Mouse (Mus musculus) c-Kit-negative CD71-positive TER-119-positive erythroid progenitor cells, embryonic 14.5 days (primary cell): Measurements from ENCODE around the gene Exosc5.

Experiments
- DNase-seq: peaks from one replicate; pipeline ENCODE4 v3.0.0-alpha.2; 2013; ENCODE audit warnings: low read depth, low spot score

The Exosc5 gene

GRCm38 (mm10) chr7:25636373-25636772, 22.6 kb upstream of the Exosc5 start:
- DNase-seq = no peak

DNA sequence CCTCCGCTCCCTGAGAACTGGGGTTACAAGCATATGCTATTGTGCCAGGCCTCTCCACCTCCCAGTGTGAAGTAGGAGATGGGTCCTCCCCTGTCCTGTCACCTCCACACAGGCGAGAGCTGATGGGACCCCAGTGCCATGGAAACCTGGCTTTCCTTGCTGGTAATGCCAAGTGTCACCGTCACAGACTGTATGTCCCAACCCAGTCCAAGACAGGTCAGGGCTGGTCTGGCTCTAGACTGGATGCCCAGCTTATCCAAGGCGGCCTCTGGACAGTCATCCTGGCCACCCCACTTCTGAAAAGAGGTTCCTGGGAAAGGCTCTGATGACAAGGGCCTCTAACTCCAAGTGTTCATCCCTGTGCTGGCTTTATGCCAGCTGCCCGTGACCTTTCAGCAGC, 21.9 kb upstream of the Exosc5 start:
- no peak for DNase-seq

GRCm38 (mm10) chr7:25639754-25640153, 19.2 kb upstream of the Exosc5 start:
- DNase-seq = no peak

GRCm38 (mm10) chr7:25644136-25644535, 14.8 kb upstream of the Exosc5 start:
- no peak for DNase-seq

DNA sequence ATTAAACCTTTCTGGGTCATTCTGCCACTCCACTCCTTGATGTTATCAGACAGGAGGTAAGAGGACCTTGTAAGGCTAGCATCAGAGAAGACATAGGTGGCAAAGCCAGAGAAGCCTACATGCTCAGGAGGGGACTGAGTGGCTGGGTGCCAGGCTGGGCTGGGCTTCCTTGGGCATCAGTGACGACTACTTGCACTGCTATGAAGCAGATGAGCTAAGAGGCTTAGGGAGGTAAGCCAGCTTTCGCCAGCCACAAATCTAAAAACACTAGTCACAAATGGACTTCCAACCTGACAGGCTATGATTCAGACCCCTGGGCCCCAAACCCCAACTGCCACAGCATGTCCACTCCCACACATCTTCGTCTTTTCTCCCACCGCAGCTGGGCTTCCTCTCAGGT, 14.3 kb upstream of the Exosc5 start:
- no peak for DNase-seq

- no peak for DNase-seq
Measured at GRCm38 (mm10) chr7:25645074-25645473, 13.9 kb upstream of the Exosc5 start.

- no peak for DNase-seq
Measured at GRCm38 (mm10) chr7:25647574-25648123, 11.3 kb upstream of the Exosc5 start.

DNA sequence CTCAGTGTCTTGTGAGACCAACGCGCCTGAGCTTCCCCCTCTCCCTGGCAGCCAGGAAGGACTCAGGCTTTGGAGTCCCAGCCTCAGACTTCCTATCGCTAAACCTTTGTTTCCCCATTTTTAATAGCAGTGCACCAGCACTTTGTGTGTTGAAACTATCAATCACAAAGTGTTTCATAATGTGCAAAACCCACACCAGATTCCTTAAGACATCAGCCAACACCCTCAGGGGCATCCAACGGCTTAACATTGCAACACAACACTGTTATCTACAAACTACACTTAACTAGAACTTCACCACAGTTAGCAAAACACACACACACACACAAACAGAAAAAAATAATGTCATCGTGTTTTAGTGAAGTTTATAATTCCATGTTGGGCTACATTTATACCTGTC, 9.1 kb upstream of the Exosc5 start:
- DNase-seq = no peak

GRCm38 (mm10) chr7:25651281-25651680, 7.7 kb upstream of the Exosc5 start:
- no peak for DNase-seq

DNA sequence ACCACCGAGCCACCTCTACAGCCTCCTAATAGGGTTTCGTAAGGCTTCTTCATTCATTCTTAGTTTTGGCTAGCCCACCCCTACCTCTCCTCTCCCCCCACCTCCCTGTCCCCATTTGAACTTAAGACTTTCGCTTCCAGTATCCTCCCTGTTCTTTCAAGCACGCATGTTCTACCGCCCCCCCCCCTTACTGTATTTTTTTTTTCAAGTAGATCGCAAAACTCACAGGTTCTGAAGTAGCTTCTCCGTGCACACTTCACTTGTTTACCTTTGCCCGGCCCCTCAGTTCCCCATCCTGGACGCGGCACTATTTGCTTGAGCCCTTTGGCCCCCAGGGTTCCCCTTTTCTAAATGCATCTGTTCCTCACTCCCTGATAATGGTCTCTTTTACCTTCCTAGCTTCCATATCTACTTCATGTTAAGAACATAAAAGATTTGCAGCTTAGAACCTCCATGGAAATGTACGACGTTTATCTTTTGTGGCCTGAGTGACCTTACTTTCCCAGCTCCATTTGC, 6.7 kb upstream of the Exosc5 start:
- no peak for DNase-seq

GRCm38 (mm10) chr7:25655601-25656428, 3.1 kb upstream of the Exosc5 start:
- no peak for DNase-seq

DNA sequence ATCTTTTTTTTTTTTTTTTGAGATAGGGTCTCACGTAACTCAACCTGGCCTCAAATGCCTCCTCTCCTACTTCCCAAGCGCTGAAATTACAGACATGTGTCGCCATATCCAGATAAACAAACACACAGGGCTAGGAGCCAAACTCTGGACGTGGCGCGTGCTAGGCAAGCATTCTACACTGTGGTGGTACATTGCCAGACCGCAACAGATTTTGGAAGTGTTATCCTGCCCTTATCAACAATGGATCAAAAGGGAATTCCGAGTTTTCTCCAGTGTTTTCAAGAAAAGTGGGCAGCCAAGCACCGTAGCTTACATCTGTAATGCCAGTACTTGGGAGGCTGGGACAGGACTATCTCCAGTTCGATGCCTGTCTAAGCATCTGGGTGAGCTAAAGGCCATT, 1.2 kb upstream of the Exosc5 start:
- no peak for DNase-seq

- DNase-seq = no peak
Measured at GRCm38 (mm10) chr7:25666381-25666780, 7.4 kb downstream of the Exosc5 start.

- DNase-seq = no peak
Measured at GRCm38 (mm10) chr7:25669158-25669557, 10.2 kb downstream of the Exosc5 start.

DNA sequence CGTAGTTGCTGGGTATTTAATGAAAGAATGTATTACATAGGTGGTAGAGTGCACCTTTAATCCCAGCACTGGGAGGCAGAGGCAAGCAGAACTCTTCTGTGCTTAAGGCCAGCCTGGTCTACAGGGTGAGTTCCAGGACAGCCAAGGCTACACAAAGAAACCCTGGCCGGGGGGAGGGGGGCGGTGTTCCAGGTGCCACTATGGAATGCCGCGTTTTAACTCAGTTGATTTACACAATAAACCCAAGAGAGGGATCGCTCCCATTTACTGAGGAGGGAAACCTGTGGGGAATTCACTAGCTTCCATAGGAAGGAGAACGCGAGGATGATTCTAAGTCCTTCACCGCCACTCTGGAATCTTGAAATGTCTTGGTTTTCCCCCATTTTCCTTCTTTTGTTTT, 10.7 kb downstream of the Exosc5 start:
- DNase-seq = no peak

- no peak for DNase-seq
Measured at GRCm38 (mm10) chr7:25670096-25670495, 11.1 kb downstream of the Exosc5 start.

DNA sequence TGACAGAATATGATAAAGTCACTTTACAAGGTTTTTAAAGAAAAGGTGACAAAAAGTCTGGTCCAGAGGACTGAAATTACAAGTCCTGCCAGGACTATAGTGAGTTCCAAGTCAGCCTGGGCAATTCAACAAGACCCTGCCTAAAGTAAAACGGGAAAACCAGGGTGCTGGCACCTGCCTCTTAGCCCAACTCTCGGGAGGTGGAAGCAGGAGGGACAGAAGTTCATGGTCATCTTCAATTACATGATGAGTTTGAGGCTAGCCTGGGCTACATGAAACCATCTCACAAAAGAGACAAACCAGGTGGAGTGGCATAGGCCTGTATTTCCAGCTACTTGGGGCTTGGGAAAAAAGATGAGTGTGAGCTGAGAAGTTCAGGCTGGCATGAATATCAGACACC, 12.7 kb downstream of the Exosc5 start:
- no peak for DNase-seq

GRCm38 (mm10) chr7:25672442-25672841, 13.5 kb downstream of the Exosc5 start:
- DNase-seq = no peak

GRCm38 (mm10) chr7:25674297-25674696, 15.3 kb downstream of the Exosc5 start:
- DNase-seq = no peak

DNA sequence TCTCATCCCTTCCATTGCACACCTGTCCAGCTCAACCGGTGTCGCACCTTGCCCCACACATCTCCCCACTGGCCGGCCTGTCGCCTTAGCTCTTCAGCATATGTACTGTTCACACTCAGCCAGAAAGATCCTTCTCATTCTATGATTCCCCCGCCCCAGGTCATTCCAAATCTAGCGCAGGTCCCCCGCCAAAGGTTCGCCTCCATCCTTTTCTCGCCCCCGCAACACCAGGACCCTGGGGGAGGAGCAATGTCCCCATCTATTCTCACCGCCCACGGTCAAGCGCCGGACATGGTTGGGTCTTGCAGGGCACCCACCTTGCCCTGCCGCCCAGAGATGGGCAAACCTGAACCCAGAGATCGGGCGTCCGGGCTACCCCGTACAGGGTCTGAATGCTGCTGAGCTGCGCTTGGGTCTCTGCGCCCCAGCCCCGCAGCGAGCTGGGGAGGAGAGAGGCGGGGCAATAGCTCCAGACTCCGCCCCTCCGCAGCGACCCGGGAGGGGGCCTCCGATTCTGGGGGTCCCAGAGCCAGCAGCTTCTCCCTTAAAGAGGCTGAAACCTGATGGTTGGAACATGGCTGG, 15.8 kb downstream of the Exosc5 start, which contains the start of gene Tmem91:
Gene Tmem91 (minus strand): TSS at position 448 of the 582 bp plus-strand sequence.
- DNase-seq = no peak

- DNase-seq = no peak
Measured at GRCm38 (mm10) chr7:25675405-25675804, 16.4 kb downstream of the Exosc5 start.

DNA sequence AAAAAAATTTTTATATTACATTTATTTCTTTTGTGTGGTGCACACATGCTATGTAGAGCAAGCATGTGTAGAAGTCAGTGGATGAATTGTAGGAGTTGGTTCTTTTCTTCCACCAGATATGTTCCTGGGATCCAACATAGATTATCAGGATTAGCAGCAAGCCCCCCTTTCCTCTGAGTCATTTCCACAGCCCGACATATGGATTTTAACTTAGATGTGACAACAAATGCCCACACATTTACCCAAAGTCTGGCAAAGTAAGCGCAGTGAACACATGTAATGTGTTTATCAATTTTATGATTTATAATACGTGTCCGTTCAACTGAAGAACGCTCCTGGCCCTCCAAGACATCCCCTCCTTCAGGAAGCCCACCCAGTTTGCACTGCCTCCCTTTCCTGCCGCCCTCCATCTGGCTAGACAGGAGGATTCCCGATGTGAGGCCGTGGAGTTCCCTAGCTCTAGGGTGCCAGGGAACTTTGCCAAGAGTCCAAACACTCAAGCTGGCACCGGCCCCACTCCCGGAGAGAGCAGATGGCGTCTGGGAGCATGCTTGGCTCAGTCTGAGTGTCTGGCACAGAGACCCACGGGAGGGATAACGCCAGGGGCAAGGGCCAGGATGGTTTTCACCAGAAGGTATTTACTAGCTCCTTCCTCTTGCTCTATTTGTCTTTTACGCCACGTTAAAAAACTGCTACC, 17.3 kb downstream of the Exosc5 start:
- no peak for DNase-seq
